ENCODE assay signal across 8 mouse cellular contexts in genomic region chr11:101985990-101986389, GRCm38 (mm10). TPM values are rescaled to one million over a fixed set of nuclear protein-coding genes. Genes with fewer than 3 reads are reported as not detected.
DNase-seq lines count a peak whose midpoint lies in the region; ATAC-seq and TF ChIP-seq lines count a peak whose summit lies in the region.

No protein-coding gene starts in this region.

- no peak for TF ChIP-seq POLR2A in brain, embryonic 14.5 days (IDR thresholded peaks at IDR 0.05; ENCODE audit: borderline replicate concordance, extremely low read depth, insufficient read depth, insufficient read length, poor library complexity, severe bottlenecking)

- H3K9me3 ChIP-seq in forebrain, embryonic 11.5 days (ENCODE audit: control insufficient read depth, low read length): no peaks in the 10 kb centered on the region
- no peaks in the 10 kb centered on the region for H3K9me3 ChIP-seq in megakaryocyte, embryonic 14.5 days

- H3K27ac ChIP-seq in forebrain, embryonic 11.5 days (ENCODE audit: low read depth, low read length): no peak overlapping the region

- H3K36me3 ChIP-seq in forebrain, embryonic 11.5 days (ENCODE audit: control insufficient read depth, insufficient read depth, low read length): no peaks in the 10 kb centered on the region
- H3K36me3 ChIP-seq in megakaryocyte, embryonic 14.5 days (replicated peaks; ENCODE audit: low read length): peaks cover 18% of the 10 kb centered on the region

- 0 out of 2 replicates have a peak, but pooled peaks cover 5% of the 10 kb centered on the region for H3K4me1 ChIP-seq in forebrain, embryonic 11.5 days (replicated peaks; ENCODE audit: control insufficient read depth, insufficient read depth, low read length)
- H3K4me1 ChIP-seq in megakaryocyte, embryonic 14.5 days: peaks cover 53% of the 10 kb centered on the region

- no peak overlapping the region for H3K4me3 ChIP-seq in forebrain, embryonic 11.5 days (ENCODE audit: low read depth, low read length)
- peak overlapping the region; percentile 38 for H3K4me3 ChIP-seq in megakaryocyte, embryonic 14.5 days (replicated peaks)

- WGBS in forebrain, embryonic 11.5 days: 11% methylated on average over 10 of the region's 10 CpGs

- peak; percentile 78 for DNase-seq in MEL-GATA-1-ER (ENCODE audit: extremely low read depth, low read depth)
- peak; percentile 92 for DNase-seq in brain, embryonic 14.5 days (ENCODE audit: low read depth)
- peak; percentile 90 for DNase-seq in forebrain, embryonic 11.5 days (ENCODE audit: low spot score)
- peak; percentile 82 to 86 for DNase-seq in layer of hippocampus, postnatal 36 days
- DNase-seq in right cerebral cortex, postnatal 4 days: peak; percentile 81
- DNase-seq in urinary bladder, postnatal 4 days (ENCODE audit: low spot score in 2 of 2): peak; percentile 73 to 83

- H3K27me3 ChIP-seq in forebrain, embryonic 11.5 days (ENCODE audit: control insufficient read depth, insufficient read depth, low read length): peaks cover 5% of the 10 kb centered on the region
- H3K27me3 ChIP-seq in megakaryocyte, embryonic 14.5 days (replicated peaks): peaks cover 37% of the 10 kb centered on the region

- peak; percentile 89 for TF ChIP-seq CTCF in brain, embryonic 14.5 days (IDR thresholded peaks at IDR 0.05; ENCODE audit: borderline replicate concordance, extremely low read depth, insufficient read depth, insufficient read length)

- H3K4me2 ChIP-seq in forebrain, embryonic 11.5 days (ENCODE audit: low read depth, low read length, severe bottlenecking): no peak overlapping the region

- no peak overlapping the region for H3K9ac ChIP-seq in forebrain, embryonic 11.5 days (ENCODE audit: low read length)

- ATAC-seq in forebrain, embryonic 11.5 days (replicated peaks; ENCODE audit: low FRiP score): no peak; the same call in 1 of the 2 replicates
- peak; percentile 53 to 54 for ATAC-seq in hematopoietic stem cell, adult 5-6 weeks (replicated peaks in 1 of 2; ENCODE audit: insufficient read depth in 1 of 2, low FRiP score in 2 of 2, low TSS enrichment in 1 of 2, low read depth in 1 of 2, poor library complexity in 2 of 2, severe bottlenecking in 2 of 2)

RNA-seq across cellular contexts. Expression of gene Dusp3, which starts 0.8 kb away (rescaled TPM):
- polyA plus RNA-seq in brain, embryonic 14.5 days (2012; rRNA removed): 9.7 and 15.4 TPM in 2 replicates
- 10.4 and 11.6 TPM in 2 replicates for polyA plus RNA-seq in forebrain, embryonic 11.5 days (2014; fragmentation: Nextera tagmentation; extraction: Ambion mirVana)
- total RNA-seq in hematopoietic stem cell, adult 5-6 weeks (2017): 3.1 and 3.3 TPM in 2 replicates
- total RNA-seq in layer of hippocampus, postnatal 36 days (2021): 100 to 1,000 TPM; 138 to 158 TPM
- polyA plus RNA-seq in megakaryocyte, embryonic 14.5 days (2012; ENCODE audit: insufficient read depth, low replicate concordance): 47.3 and 165 TPM in 2 replicates

RNA-seq across cellular contexts. Expression of gene Cfap97d1, which starts 1.9 kb away (rescaled TPM):
- polyA plus RNA-seq in brain, embryonic 14.5 days (2012; rRNA removed): not detected in 2 replicates
- not detected in 2 replicates for polyA plus RNA-seq in forebrain, embryonic 11.5 days (2014; fragmentation: Nextera tagmentation; extraction: Ambion mirVana)
- total RNA-seq in hematopoietic stem cell, adult 5-6 weeks (2017): not detected in 2 replicates
- not detected for total RNA-seq in layer of hippocampus, postnatal 36 days (2021)
- not detected in 2 replicates for polyA plus RNA-seq in megakaryocyte, embryonic 14.5 days (2012; ENCODE audit: insufficient read depth, low replicate concordance)

RNA-seq across cellular contexts. Expression of gene Sost, which starts 19.2 kb away (rescaled TPM):
- 0.22 and 0.23 TPM in 2 replicates for polyA plus RNA-seq in brain, embryonic 14.5 days (2012; rRNA removed)
- not detected in 2 replicates for polyA plus RNA-seq in forebrain, embryonic 11.5 days (2014; fragmentation: Nextera tagmentation; extraction: Ambion mirVana)
- not detected in 2 replicates for total RNA-seq in hematopoietic stem cell, adult 5-6 weeks (2017)
- total RNA-seq in layer of hippocampus, postnatal 36 days (2021): not detected
- polyA plus RNA-seq in megakaryocyte, embryonic 14.5 days (2012; ENCODE audit: insufficient read depth, low replicate concordance): not detected in 2 replicates

RNA-seq across cellular contexts. Expression of gene Mpp3, which starts 42.3 kb away (rescaled TPM):
- 50.9 and 55.3 TPM in 2 replicates for polyA plus RNA-seq in brain, embryonic 14.5 days (2012; rRNA removed)
- 22.1 and 24.1 TPM in 2 replicates for polyA plus RNA-seq in forebrain, embryonic 11.5 days (2014; fragmentation: Nextera tagmentation; extraction: Ambion mirVana)
- 0.19 and 0.40 TPM in 2 replicates for total RNA-seq in hematopoietic stem cell, adult 5-6 weeks (2017)
- 10 to 100 TPM; 88.5 to 90.2 TPM for total RNA-seq in layer of hippocampus, postnatal 36 days (2021)
- not detected in 2 replicates for polyA plus RNA-seq in megakaryocyte, embryonic 14.5 days (2012; ENCODE audit: insufficient read depth, low replicate concordance)

RNA-seq across cellular contexts. Expression of gene Cd300lg, which starts 55.3 kb away (rescaled TPM):
- polyA plus RNA-seq in brain, embryonic 14.5 days (2012; rRNA removed): 0.11 and 0.15 TPM in 2 replicates
- polyA plus RNA-seq in forebrain, embryonic 11.5 days (2014; fragmentation: Nextera tagmentation; extraction: Ambion mirVana): 0.20 and 0.37 TPM in 2 replicates
- total RNA-seq in hematopoietic stem cell, adult 5-6 weeks (2017): not detected in 2 replicates
- total RNA-seq in layer of hippocampus, postnatal 36 days (2021): not detected
- not detected in 2 replicates for polyA plus RNA-seq in megakaryocyte, embryonic 14.5 days (2012; ENCODE audit: insufficient read depth, low replicate concordance)
